Mouse (Mus musculus): ENCODE results near the gene Lin7c. TPM values are rescaled to one million over a fixed set of nuclear protein-coding genes. Genes with fewer than 3 reads are reported as not detected.

Gene Lin7c
- total RNA-seq (2021) = 10 to 100 TPM; 43.3 to 43.6 TPM
- 6.9 and 15.6 TPM in 2 replicates for polyA plus RNA-seq (2012; rRNA removed)
- long read RNA-seq, full-length matches to known transcripts = 31 of 35 reads
- long read RNA-seq, partial matches to known transcripts = 1 of 35 reads
- long read RNA-seq, other reads (novel, unspliced or antisense) = 3 of 35 reads

- peak within 1 kb of the TSS; percentile 93 for H3K27ac ChIP-seq
- H3K4me3 ChIP-seq = peak within 1 kb of the TSS; percentile 85
- H3K4me1 ChIP-seq (ENCODE audit: control insufficient read depth, insufficient read depth, low read length) = peaks cover 3% of the 10 kb centered on the region; the same call in 1 of the 2 replicates
- under 1% methylated on average over 42 of the region's 42 CpGs for WGBS
- peak; percentile 92 to 95 for DNase-seq
- H3K36me3 ChIP-seq (ENCODE audit: control insufficient read depth, insufficient read depth, low read length) = peaks cover 14% of the 10 kb centered on the region
- TF ChIP-seq POLR2A (IDR thresholded peaks at IDR 0.05; ENCODE audit: insufficient read depth, low read depth, low read length) (peak; percentile 98), CTCF (IDR thresholded peaks at IDR 0.05) (no peak), EP300 (IDR thresholded peaks at IDR 0.05; ENCODE audit: insufficient read depth, low read depth, low read length) (peak; percentile 67; the same call in 1 of the 2 replicates)
- peak within 1 kb of the TSS; percentile 96 for H3K9ac ChIP-seq (ENCODE audit: low read depth, low read length)
- no peaks in the 10 kb centered on the region; the same call in 1 of the 2 replicates for H3K79me2 ChIP-seq (replicated peaks; ENCODE audit: control insufficient read depth, insufficient read depth, low read length)
- intact Hi-C loops (cut with DNase I) = loop anchor here (2.0 to 5.0 kb wide), 2 partner anchors 26 to 127 kb away; partner anchors contain the start of genes Ccdc34 and Lgr4
- no peaks in the 10 kb centered on the region for H3K27me3 ChIP-seq (ENCODE audit: control insufficient read depth, insufficient read depth, low read length)
Measured at GRCm38 (mm10) chr2:109890597-109890996, at the start of gene Lin7c. Gene Lin7c, plus strand, starts transcription at chr2:109890853.

- H3K36me3 ChIP-seq (ENCODE audit: control insufficient read depth, insufficient read depth, low read length) = no peaks in the 10 kb centered on the region
- no peak for DNase-seq
- H3K9ac ChIP-seq (ENCODE audit: low read depth, low read length) = no peak overlapping the region
- intact Hi-C loops (cut with DNase I) = no loop called here
- no peaks in the 10 kb centered on the region for H3K27me3 ChIP-seq (ENCODE audit: control insufficient read depth, insufficient read depth, low read length)
- 63% methylated on average over 4 of the region's 4 CpGs for whole genome bisulfite sequencing
- no peak overlapping the region for H3K4me3 ChIP-seq
- H3K27ac ChIP-seq = no peak overlapping the region
- TF ChIP-seq CTCF (IDR thresholded peaks at IDR 0.05) (no peak), EP300 (IDR thresholded peaks at IDR 0.05; ENCODE audit: insufficient read depth, low read depth, low read length) (no peak), POLR2A (IDR thresholded peaks at IDR 0.05; ENCODE audit: insufficient read depth, low read depth, low read length) (no peak)
- H3K4me1 ChIP-seq (ENCODE audit: control insufficient read depth, insufficient read depth, low read length) = no peaks in the 10 kb centered on the region
- no peaks in the 10 kb centered on the region for H3K79me2 ChIP-seq (replicated peaks; ENCODE audit: control insufficient read depth, insufficient read depth, low read length)
Measured at GRCm38 (mm10) chr2:109846401-109846800, 44.3 kb upstream of the Lin7c start.

- no peaks in the 10 kb centered on the region for H3K36me3 ChIP-seq (ENCODE audit: control insufficient read depth, insufficient read depth, low read length)
- H3K27me3 ChIP-seq (ENCODE audit: control insufficient read depth, insufficient read depth, low read length) = no peaks in the 10 kb centered on the region
- DNase-seq = no peak
- H3K9ac ChIP-seq (ENCODE audit: low read depth, low read length) = no peak overlapping the region
- intact Hi-C loops (cut with DNase I) = no loop called here
- no peaks in the 10 kb centered on the region for H3K4me1 ChIP-seq (ENCODE audit: control insufficient read depth, insufficient read depth, low read length)
- 64% methylated on average over 4 of the region's 4 CpGs for WGBS
- H3K4me3 ChIP-seq = no peak overlapping the region
- TF ChIP-seq POLR2A (IDR thresholded peaks at IDR 0.05; ENCODE audit: insufficient read depth, low read depth, low read length) (no peak), EP300 (IDR thresholded peaks at IDR 0.05; ENCODE audit: insufficient read depth, low read depth, low read length) (no peak), CTCF (IDR thresholded peaks at IDR 0.05) (no peak)
- H3K27ac ChIP-seq = no peak overlapping the region
- H3K79me2 ChIP-seq (replicated peaks; ENCODE audit: control insufficient read depth, insufficient read depth, low read length) = no peaks in the 10 kb centered on the region
Measured at GRCm38 (mm10) chr2:109848305-109848704, 42.3 kb upstream of the Lin7c start.

- no peak for DNase-seq
- WGBS = 60% methylated on average over 8 of the region's 8 CpGs
- intact Hi-C loops (cut with DNase I) = no loop called here
- H3K36me3 ChIP-seq (ENCODE audit: control insufficient read depth, insufficient read depth, low read length) = no peaks in the 10 kb centered on the region
- H3K4me1 ChIP-seq (ENCODE audit: control insufficient read depth, insufficient read depth, low read length) = no peaks in the 10 kb centered on the region
- no peak overlapping the region for H3K4me3 ChIP-seq
- H3K79me2 ChIP-seq (replicated peaks; ENCODE audit: control insufficient read depth, insufficient read depth, low read length) = no peaks in the 10 kb centered on the region
- TF ChIP-seq POLR2A (IDR thresholded peaks at IDR 0.05; ENCODE audit: insufficient read depth, low read depth, low read length) (no peak), CTCF (IDR thresholded peaks at IDR 0.05) (no peak), EP300 (IDR thresholded peaks at IDR 0.05; ENCODE audit: insufficient read depth, low read depth, low read length) (no peak)
- no peak overlapping the region for H3K27ac ChIP-seq
- H3K27me3 ChIP-seq (ENCODE audit: control insufficient read depth, insufficient read depth, low read length) = no peaks in the 10 kb centered on the region
- H3K9ac ChIP-seq (ENCODE audit: low read depth, low read length) = no peak overlapping the region
Measured at GRCm38 (mm10) chr2:109848715-109849114, 41.9 kb upstream of the Lin7c start.

GRCm38 (mm10) chr2:109855601-109856000 is 35.1 kb upstream of the Lin7c start:
- 71% methylated on average over 5 of the region's 5 CpGs for WGBS

GRCm38 (mm10) chr2:109859671-109860070 is 31.0 kb upstream of the Lin7c start:
- intact Hi-C loops (cut with DNase I) = no loop called here
- WGBS = 60% methylated on average over 2 of the region's 2 CpGs
- no peaks in the 10 kb centered on the region for H3K4me1 ChIP-seq (ENCODE audit: control insufficient read depth, insufficient read depth, low read length)

More at GRCm38 (mm10) chr2:109855601-109856000, 35.1 kb upstream of the Lin7c start:
- Histone ChIP-seq H3K4me1 (ENCODE audit: control insufficient read depth, insufficient read depth, low read length) (no peaks in the 10 kb centered on the region), H3K4me3 (no peak overlapping the region), H3K36me3 (ENCODE audit: control insufficient read depth, insufficient read depth, low read length) (no peaks in the 10 kb centered on the region), H3K9ac (ENCODE audit: low read depth, low read length) (no peak overlapping the region), H3K27ac (no peak overlapping the region), H3K79me2 (replicated peaks; ENCODE audit: control insufficient read depth, insufficient read depth, low read length) (no peaks in the 10 kb centered on the region), H3K27me3 (ENCODE audit: control insufficient read depth, insufficient read depth, low read length) (no peaks in the 10 kb centered on the region)
- intact Hi-C loops (cut with DNase I) = no loop called here
- no peak for DNase-seq
- TF ChIP-seq CTCF (IDR thresholded peaks at IDR 0.05) = no peak
- TF ChIP-seq EP300 (IDR thresholded peaks at IDR 0.05; ENCODE audit: insufficient read depth, low read depth, low read length) = no peak
- no peak for TF ChIP-seq POLR2A (IDR thresholded peaks at IDR 0.05; ENCODE audit: insufficient read depth, low read depth, low read length)

More at GRCm38 (mm10) chr2:109859671-109860070, 31.0 kb upstream of the Lin7c start:
- Histone ChIP-seq H3K4me3 (no peak overlapping the region), H3K27ac (no peak overlapping the region), H3K36me3 (ENCODE audit: control insufficient read depth, insufficient read depth, low read length) (no peaks in the 10 kb centered on the region), H3K27me3 (ENCODE audit: control insufficient read depth, insufficient read depth, low read length) (no peaks in the 10 kb centered on the region), H3K79me2 (replicated peaks; ENCODE audit: control insufficient read depth, insufficient read depth, low read length) (no peaks in the 10 kb centered on the region), H3K9ac (ENCODE audit: low read depth, low read length) (no peak overlapping the region)
- DNase-seq = no peak
- TF ChIP-seq POLR2A (IDR thresholded peaks at IDR 0.05; ENCODE audit: insufficient read depth, low read depth, low read length) = no peak
- no peak for TF ChIP-seq EP300 (IDR thresholded peaks at IDR 0.05; ENCODE audit: insufficient read depth, low read depth, low read length)
- TF ChIP-seq CTCF (IDR thresholded peaks at IDR 0.05) = no peak

Data from heart, adult 2 months (tissue).